Comparison of ENCODE assay signal across 13 mouse cellular contexts in genomic region chr1:58079689-58080088, GRCm38 (mm10). TPM values are rescaled to one million over a fixed set of nuclear protein-coding genes. Genes with fewer than 3 reads are reported as not detected.
DNase-seq lines count a peak whose midpoint lies in the region; ATAC-seq and TF ChIP-seq lines count a peak whose summit lies in the region.
"Had no signal": no experiment of that assay in that cellular context is flagged by ENCODE, and none has a peak within 500 bp of the region (broad histone marks: within the 10 kb centered on the region; RNA-seq: fewer than 3 reads in every experiment).

No protein-coding gene starts in this region.

- H3K79me2 ChIP-seq in CH12.LX (replicated peaks; ENCODE audit: control insufficient read depth, extremely low read depth, insufficient read depth, poor library complexity, severe bottlenecking), result no peaks in the 10 kb centered on the region

- no peak for ATAC-seq in kidney, postnatal 0 days (replicated peaks; ENCODE audit: low FRiP score, low read depth)
- no peak for ATAC-seq in kidney, embryonic 14.5 days (ENCODE audit: low FRiP score, low TSS enrichment)
- ATAC-seq: hindbrain, postnatal 0 days had no signal

- H3K4me2 ChIP-seq in kidney, postnatal 0 days (ENCODE audit: low read length), result no peak overlapping the region
- H3K4me2 ChIP-seq in kidney, embryonic 14.5 days (replicated peaks; ENCODE audit: low read depth, low read length), result no peak overlapping the region
- no peak overlapping the region for H3K4me2 ChIP-seq in CH12.LX (ENCODE audit: insufficient read depth, low read depth, poor library complexity, severe bottlenecking)
- H3K4me2 ChIP-seq: limb, embryonic 15.5 days had no signal

- H3K27me3 ChIP-seq in kidney, postnatal 0 days (ENCODE audit: insufficient read depth, low read length), result no peaks in the 10 kb centered on the region
- H3K27me3 ChIP-seq in kidney, embryonic 14.5 days (ENCODE audit: control insufficient read depth, insufficient read depth, low read length), result no peaks in the 10 kb centered on the region
- no peaks in the 10 kb centered on the region for H3K27me3 ChIP-seq in CH12.LX (replicated peaks)
- H3K27me3 ChIP-seq: limb, embryonic 15.5 days had no signal

- H3K4me3 ChIP-seq in kidney, postnatal 0 days (replicated peaks; ENCODE audit: low read depth, low read length), result no peak overlapping the region
- no peak overlapping the region for H3K4me3 ChIP-seq in kidney, embryonic 14.5 days (ENCODE audit: low read length)
- no peak overlapping the region for H3K4me3 ChIP-seq in CH12.LX (replicated peaks in 1 of 3; ENCODE audit: low read depth in 2 of 3, low read length in 2 of 3, poor library complexity in 1 of 3)
- H3K4me3 ChIP-seq: limb, embryonic 15.5 days had no signal

- H3K9ac ChIP-seq in kidney, postnatal 0 days (ENCODE audit: low read depth, low read length), result no peak overlapping the region
- no peak overlapping the region for H3K9ac ChIP-seq in kidney, embryonic 14.5 days (ENCODE audit: low read depth, low read length)
- H3K9ac ChIP-seq in CH12.LX (ENCODE audit: insufficient read depth, low read depth), result no peak overlapping the region
- H3K9ac ChIP-seq: limb, embryonic 15.5 days had no signal

- peak; percentile 13; the same call in 1 of the 2 replicates for TF ChIP-seq CTCF in kidney, postnatal 0 days (IDR thresholded peaks at IDR 0.05; ENCODE audit: low read depth)
- peak; percentile 21 to 70; a peak in 3 of 4 replicates for TF ChIP-seq CTCF in CH12.LX (conservative IDR thresholded peaks at IDR 0.05 in 1 of 2, IDR thresholded peaks at IDR 0.05 in 1 of 2; ENCODE audit: low read depth in 2 of 2, low read length in 2 of 2)

- in situ Hi-C loops in CH12.LX (cut with MboI; ENCODE audit: low pct_ligation_motif_present, low pct_unique_long_range_greater_than_20kb, low sequenced_read_pairs), result no loop called here

- TF ChIP-seq EP300 in CH12.LX (IDR thresholded peaks at IDR 0.05; ENCODE audit: low read length), result no peak

- H3K27ac ChIP-seq in kidney, postnatal 0 days, result no peak overlapping the region
- no peak overlapping the region for H3K27ac ChIP-seq in kidney, embryonic 14.5 days (ENCODE audit: low read depth, low read length)
- H3K27ac ChIP-seq in CH12.LX (ENCODE audit: insufficient read depth, low read depth), result no peak overlapping the region
- H3K27ac ChIP-seq: hindbrain, postnatal 0 days; limb, embryonic 15.5 days had no signal

- WGBS in kidney, postnatal 0 days, result 95% methylated on average over 5 of the region's 5 CpGs
- WGBS in kidney, embryonic 14.5 days, result 92% methylated on average over 5 of the region's 5 CpGs

- no peaks in the 10 kb centered on the region for H3K4me1 ChIP-seq in kidney, postnatal 0 days (replicated peaks; ENCODE audit: insufficient read depth, low read length)
- H3K4me1 ChIP-seq in kidney, embryonic 14.5 days (ENCODE audit: control insufficient read depth, insufficient read depth, low read length), result no peaks in the 10 kb centered on the region
- H3K4me1 ChIP-seq in CH12.LX (ENCODE audit: control insufficient read depth in 1 of 2, insufficient read depth in 2 of 2), result peaks cover 0 to 2% of the 10 kb centered on the region in 2 experiments; a peak in 1 of 4 replicates
- H3K4me1 ChIP-seq: limb, embryonic 15.5 days had no signal

- H3K36me3 ChIP-seq in kidney, postnatal 0 days (ENCODE audit: insufficient read depth, low read length), result no peaks in the 10 kb centered on the region
- no peaks in the 10 kb centered on the region for H3K36me3 ChIP-seq in kidney, embryonic 14.5 days (ENCODE audit: control insufficient read depth, insufficient read depth, low read length)
- no peaks in the 10 kb centered on the region for H3K36me3 ChIP-seq in CH12.LX (replicated peaks in 1 of 2; ENCODE audit: control insufficient read depth in 1 of 2, insufficient read depth in 1 of 2, low read length in 1 of 2)
- H3K36me3 ChIP-seq: G1E; limb, embryonic 15.5 days had no signal

- DNase-seq in cerebellum, adult 9-10 months, result peak; percentile 13
- no peak for DNase-seq in cerebellum, adult 9-11 months
- no peak for DNase-seq in kidney, postnatal 0 days (ENCODE audit: low spot score)
- DNase-seq in CH12.LX (ENCODE audit: extremely low read depth) (no peak), MN1 (ENCODE audit: low spot score) (no peak)
- peak; percentile 18 for DNase-seq in brain, adult 2 months (ENCODE audit: low read depth, low spot score)
- no peak for DNase-seq in spleen, postnatal 4 days (ENCODE audit: low spot score in 2 of 2)
- DNase-seq: layer of hippocampus, adult 9-11 months; right cerebral cortex, adult 18-20 months had no signal

- H3K9me3 ChIP-seq in kidney, postnatal 0 days (replicated peaks; ENCODE audit: low read length), result no peaks in the 10 kb centered on the region
- H3K9me3 ChIP-seq in kidney, embryonic 14.5 days (ENCODE audit: control insufficient read depth, low read length), result no peaks in the 10 kb centered on the region
- no peaks in the 10 kb centered on the region for H3K9me3 ChIP-seq in CH12.LX (replicated peaks; ENCODE audit: low read length)
- H3K9me3 ChIP-seq: G1E; limb, embryonic 15.5 days had no signal

- dilution Hi-C loops in CH12.LX (cut with MboI; ENCODE audit: extremely low pct_ligation_motif_present, extremely low pct_unique_long_range_greater_than_20kb, low sequenced_read_pairs), result no loop called here

- no peak for TF ChIP-seq POLR2A in CH12.LX (IDR thresholded peaks at IDR 0.05; ENCODE audit: low read depth, low read length)

- TF ChIP-seq RAD21 in CH12.LX (IDR thresholded peaks at IDR 0.05; ENCODE audit: low read depth, low read length), result peak; percentile 65

TF ChIP-seq in CH12.LX, 34 proteins besides CTCF, POLR2A, EP300 and RAD21:
- no peak for TF ChIP-seq SIN3A (IDR thresholded peaks at IDR 0.05; ENCODE audit: low read length)
- peak; percentile 61 for TF ChIP-seq SMC3 (IDR thresholded peaks at IDR 0.05; ENCODE audit: low read depth, low read length)

RNA-seq across cellular contexts. Expression of gene Aox3, which starts 33.2 kb away (rescaled TPM):
- polyA plus RNA-seq in kidney, postnatal 0 days (2015; fragmentation: Nextera tagmentation; extraction: Ambion mirVana), result 3.8 and 4.2 TPM in 2 replicates
- 4.4 and 5.0 TPM in 2 replicates for polyA plus RNA-seq in kidney, embryonic 14.5 days (2014; fragmentation: Nextera tagmentation; extraction: Ambion mirVana)
- 0.08 TPM in 2 replicates for total RNA-seq in CH12.LX (2012; rRNA removed)
- 0.08 and 0.43 TPM in 2 replicates for total RNA-seq in CH12.LX (2014; rRNA removed)
- 0.14 and 0.20 TPM in 2 replicates for polyA plus RNA-seq in CH12.LX (2012; ENCODE audit: insufficient read length, low read depth)
- polyA plus RNA-seq: G1E had no signal

RNA-seq across cellular contexts. Expression of gene Aox1, which starts 50.0 kb away (rescaled TPM):
- polyA plus RNA-seq in kidney, postnatal 0 days (2015; fragmentation: Nextera tagmentation; extraction: Ambion mirVana), result 0.13 and 0.15 TPM in 2 replicates
- 0.11 and 0.23 TPM in 2 replicates for polyA plus RNA-seq in kidney, embryonic 14.5 days (2014; fragmentation: Nextera tagmentation; extraction: Ambion mirVana)
- total RNA-seq in CH12.LX (2012; rRNA removed) (0.04 TPM in 1 of 2 replicates, not detected in the other), CH12.LX (2014; rRNA removed) (0.15 and 0.18 TPM in 2 replicates)
- 0.40 TPM in 2 replicates for polyA plus RNA-seq in CH12.LX (2012; ENCODE audit: insufficient read length, low read depth)
- polyA plus RNA-seq: G1E had no signal

Comparison
In these comparisons a context has a peak if more than half of its experiments do, and no peak if none do; other contexts are left out.
1. DNase-seq: peak in cerebellum, adult 9-10 months (single experiment) and brain, adult 2 months (single experiment); none in cerebellum, adult 9-11 months (single experiment), kidney, postnatal 0 days (single experiment), CH12.LX (single experiment), MN1 (single experiment) and spleen, postnatal 4 days (0 of 2).